ENCODE assay signal across 28 mouse cellular contexts in genomic region chr4:30316995-30317394, GRCm38 (mm10).
"Had no signal": no experiment of that assay in that cellular context is flagged by ENCODE, and none has a peak within 500 bp of the region (broad histone marks: within the 10 kb centered on the region; RNA-seq: fewer than 3 reads in every experiment).

No protein-coding gene starts in this region.

- H3K4me3 ChIP-seq: gastrocnemius, adult 2 months; heart, adult 2 months; heart, embryonic 13.5 days; heart, embryonic 15.5 days; hindbrain, embryonic 13.5 days; hindbrain, embryonic 15.5 days; kidney, embryonic 15.5 days; limb, embryonic 13.5 days; limb, embryonic 15.5 days; liver, embryonic 12.5 days had no signal

- H3K4me1 ChIP-seq: heart, embryonic 15.5 days; hindbrain, embryonic 13.5 days; kidney, embryonic 15.5 days; limb, embryonic 13.5 days; limb, embryonic 15.5 days; liver, embryonic 12.5 days had no signal

- H3K27me3 ChIP-seq: heart, embryonic 13.5 days; heart, embryonic 15.5 days; hindbrain, embryonic 13.5 days; hindbrain, embryonic 15.5 days; kidney, embryonic 15.5 days; limb, embryonic 13.5 days; limb, embryonic 15.5 days; liver, embryonic 12.5 days had no signal

- H3K27ac ChIP-seq: gastrocnemius, adult 2 months; heart, adult 2 months; heart, embryonic 13.5 days; heart, embryonic 15.5 days; hindbrain, embryonic 13.5 days; hindbrain, embryonic 15.5 days; hindbrain, postnatal 0 days; kidney, embryonic 15.5 days; kidney, postnatal 0 days; limb, embryonic 13.5 days; limb, embryonic 15.5 days; liver, embryonic 12.5 days; liver, embryonic 14.5 days had no signal

- H3K36me3 ChIP-seq: heart, embryonic 13.5 days; heart, embryonic 15.5 days; hindbrain, embryonic 13.5 days; hindbrain, embryonic 15.5 days; kidney, embryonic 15.5 days; limb, embryonic 13.5 days; limb, embryonic 15.5 days; liver, embryonic 12.5 days had no signal

- H3K9ac ChIP-seq: heart, embryonic 13.5 days; heart, embryonic 15.5 days; hindbrain, embryonic 13.5 days; hindbrain, embryonic 15.5 days; kidney, embryonic 15.5 days; limb, embryonic 13.5 days; limb, embryonic 15.5 days; liver, embryonic 12.5 days; liver, embryonic 14.5 days had no signal

- ATAC-seq: hindbrain, postnatal 0 days; intestine, embryonic 16.5 days; liver, embryonic 12.5 days had no signal

- H3K4me2 ChIP-seq: heart, embryonic 11.5 days; heart, embryonic 13.5 days; heart, embryonic 15.5 days; hindbrain, embryonic 13.5 days; hindbrain, embryonic 15.5 days; kidney, embryonic 15.5 days; limb, embryonic 13.5 days; limb, embryonic 15.5 days; liver, embryonic 12.5 days had no signal

- H3K9me3 ChIP-seq: heart, embryonic 13.5 days; heart, embryonic 15.5 days; hindbrain, embryonic 13.5 days; hindbrain, embryonic 15.5 days; kidney, embryonic 15.5 days; limb, embryonic 13.5 days; limb, embryonic 15.5 days; liver, embryonic 12.5 days had no signal

- DNase-seq: gastrocnemius, adult 2 months; gastrocnemius, postnatal 10 days; gastrocnemius, postnatal 25 days; heart, adult 11 months; heart, adult 2 months; heart, postnatal 14 days; heart, postnatal 36 days; kidney, adult 11 months; kidney, adult 2 months; kidney, adult 9 months; kidney, postnatal 14 days; kidney, postnatal 36 days; layer of hippocampus, adult 9-11 months; layer of hippocampus, postnatal 36 days; left cerebral cortex, postnatal 4 days had no signal
